Mouse (Mus musculus) heart, adult 2 months (tissue): ENCODE measurements at regions not wholly inside any gene's neighbourhood (a gene's known extent, or its start where the extent isn't known, plus 50 kb on each side); places are given as distances from the start of the nearest gene placed in this dataset.

Source experiments
- DNase-seq, 2 experiments: peaks; one replicate each; pipeline ENCODE4 v3.0.0; 2021
- H3K27ac ChIP-seq: fragments of 200-600 bp; 2 replicates; pipeline ENCODE4 v1.8.1; 2022
- H3K27me3 ChIP-seq: fragments of 200-500 bp; 2 replicates; pipeline ENCODE4 v1.6.1; 2012; ENCODE audit warnings: mild to moderate bottlenecking, low read length, inconsistent platforms, mixed read lengths; ENCODE audit not compliant: control insufficient read depth, insufficient read depth
- H3K36me3 ChIP-seq: fragments of 200-500 bp; 2 replicates; pipeline ENCODE4 v1.6.1; 2012; ENCODE audit warnings: low read length, inconsistent platforms; ENCODE audit not compliant: control insufficient read depth, insufficient read depth
- H3K4me1 ChIP-seq: fragments of 200-500 bp; 2 replicates; pipeline ENCODE4 v1.6.1; 2011; ENCODE audit warnings: low read length; ENCODE audit not compliant: control insufficient read depth, insufficient read depth
- H3K4me3 ChIP-seq: fragments of 200-600 bp; 2 replicates; pipeline ENCODE4 v1.8.1; 2022
- H3K79me2 ChIP-seq: fragments of 200-500 bp; replicated peaks from 2 replicates; pipeline ENCODE4 v1.6.1; 2012; ENCODE audit warnings: mild to moderate bottlenecking, inconsistent platforms, low read length, moderate library complexity, mixed read lengths; ENCODE audit not compliant: control insufficient read depth, insufficient read depth
- H3K9ac ChIP-seq: fragments of 200-500 bp; 2 replicates; pipeline ENCODE4 v1.6.1; 2012; ENCODE audit warnings: low read depth, mild to moderate bottlenecking, control low read depth, inconsistent platforms, low read length, mixed read lengths
- CTCF ChIP-seq: fragments of 200-600 bp; IDR thresholded peaks from 2 replicates; pipeline ENCODE4 v1.8.1; 2022; ENCODE audit warnings: antibody characterized with exemption, mild to moderate bottlenecking, moderate library complexity
- EP300 ChIP-seq: fragments of 200-500 bp; IDR thresholded peaks from 2 replicates; pipeline ENCODE4 v1.6.1; 2011; ENCODE audit warnings: low read depth, low read length, control low read depth; ENCODE audit not compliant: insufficient read depth
- POLR2A ChIP-seq: fragments of 200-500 bp; IDR thresholded peaks from 2 replicates; pipeline ENCODE4 v1.6.1; 2011; ENCODE audit warnings: mild to moderate bottlenecking, low read depth, low read length, control low read depth; ENCODE audit not compliant: insufficient read depth
- WGBS: fragments of 180-500 bp; shearing (Covaris S2); methylation state at CpG from one replicate; pipeline ENCODE4 v1.1.7; 2018; 5-methylcytosine and 5-hydroxymethylcytosine counted together
- intact Hi-C: fragments of 180-260 bp; cut with DNase I; formaldehyde crosslinking; loops from one replicate; pipeline ENCODE4 v1.15.1; 2025

DNA sequence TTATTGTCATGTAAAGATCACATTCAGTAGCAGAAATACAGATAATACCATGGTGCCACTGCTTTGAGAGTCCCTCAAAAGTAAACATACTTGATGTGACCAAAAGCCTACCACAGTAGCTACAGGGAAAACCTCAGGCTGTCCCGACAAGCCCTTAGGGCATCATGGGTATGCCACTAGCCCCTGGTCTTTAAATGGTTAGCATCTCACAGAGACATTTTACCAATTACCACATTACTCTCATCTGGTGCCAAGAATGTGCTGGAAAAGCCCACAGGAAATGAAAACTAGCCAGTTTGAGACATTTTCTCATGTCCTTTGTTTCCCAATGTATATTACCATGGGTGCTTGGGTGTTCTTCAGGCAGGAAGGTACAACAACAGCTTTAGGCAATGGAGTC is 439.3 kb upstream of the Pappa start:
- DNase-seq = no peak
- Histone ChIP-seq H3K9ac (no peak overlapping the region), H3K79me2 (no peaks in the 10 kb centered on the region), H3K4me3 (no peak overlapping the region), H3K27me3 (no peaks in the 10 kb centered on the region), H3K27ac (no peak overlapping the region), H3K36me3 (no peaks in the 10 kb centered on the region), H3K4me1 (no peaks in the 10 kb centered on the region)
- intact Hi-C loops = no loop called here
- TF ChIP-seq CTCF (no peak), POLR2A (no peak), EP300 (no peak)
- 79% methylated on average over 1 of the region's 1 CpGs for WGBS

GRCm38 (mm10) chr4:64696134-64696533 is 427.8 kb upstream of the Pappa start:
- H3K27ac ChIP-seq = no peak overlapping the region
- TF ChIP-seq EP300 (no peak), CTCF (no peak), POLR2A (no peak)
- no peaks in the 10 kb centered on the region for H3K79me2 ChIP-seq
- 71% methylated on average over 1 of the region's 1 CpGs for WGBS
- DNase-seq = no peak
- H3K36me3 ChIP-seq = no peaks in the 10 kb centered on the region
- no peak overlapping the region for H3K4me3 ChIP-seq
- intact Hi-C loops = no loop called here
- no peaks in the 10 kb centered on the region for H3K4me1 ChIP-seq
- H3K9ac ChIP-seq = no peak overlapping the region
- H3K27me3 ChIP-seq = no peaks in the 10 kb centered on the region

GRCm38 (mm10) chr4:64723296-64723695 is 400.7 kb upstream of the Pappa start:
- DNase-seq = no peak
- WGBS = 34% methylated on average over 3 of the region's 3 CpGs
- no peak overlapping the region for H3K27ac ChIP-seq
- no peaks in the 10 kb centered on the region for H3K27me3 ChIP-seq
- H3K4me1 ChIP-seq = no peaks in the 10 kb centered on the region
- H3K4me3 ChIP-seq = no peak overlapping the region
- intact Hi-C loops = no loop called here
- H3K9ac ChIP-seq = no peak overlapping the region
- no peaks in the 10 kb centered on the region for H3K79me2 ChIP-seq
- no peak for TF ChIP-seq EP300
- no peak for TF ChIP-seq POLR2A
- no peak for TF ChIP-seq CTCF
- no peaks in the 10 kb centered on the region for H3K36me3 ChIP-seq

DNA sequence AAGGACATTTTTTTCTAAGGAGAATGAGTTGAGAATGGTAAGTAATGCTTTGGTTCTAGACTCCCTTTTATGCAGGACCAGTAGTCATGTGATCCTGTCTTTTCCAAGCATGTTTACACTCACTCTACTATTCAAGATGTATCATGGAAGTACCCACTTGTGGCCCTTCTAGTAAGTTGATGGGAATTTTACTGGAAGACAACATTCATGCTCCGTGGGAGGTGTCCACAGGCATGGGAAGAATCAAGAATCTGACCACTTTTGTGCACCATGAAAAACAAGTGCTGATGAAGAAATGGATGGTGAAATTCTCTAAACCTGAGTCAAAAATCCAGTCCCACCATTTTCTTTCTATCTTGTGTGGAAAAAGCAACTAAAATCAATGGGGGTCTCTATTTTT is 399.1 kb upstream of the Pappa start:
- no peaks in the 10 kb centered on the region for H3K27me3 ChIP-seq
- TF ChIP-seq EP300 (no peak), POLR2A (no peak), CTCF (no peak)
- no peak overlapping the region for H3K4me3 ChIP-seq
- no peak for DNase-seq
- no peaks in the 10 kb centered on the region for H3K79me2 ChIP-seq
- WGBS = 42% methylated on average over 1 of the region's 1 CpGs
- no peaks in the 10 kb centered on the region for H3K4me1 ChIP-seq
- H3K9ac ChIP-seq = no peak overlapping the region
- intact Hi-C loops = no loop called here
- H3K36me3 ChIP-seq = no peaks in the 10 kb centered on the region
- no peak overlapping the region for H3K27ac ChIP-seq

- H3K4me1 ChIP-seq = no peaks in the 10 kb centered on the region
Measured at GRCm38 (mm10) chr4:64755986-64756385, 368.0 kb upstream of the Pappa start.

GRCm38 (mm10) chr4:64768610-64769009 is 355.4 kb upstream of the Pappa start:
- DNase-seq = no peak
- WGBS = 52% methylated on average over 1 of the region's 1 CpGs
- no peaks in the 10 kb centered on the region for H3K4me1 ChIP-seq
- H3K27me3 ChIP-seq = no peaks in the 10 kb centered on the region
- intact Hi-C loops = no loop called here
- H3K36me3 ChIP-seq = no peaks in the 10 kb centered on the region
- no peak for TF ChIP-seq POLR2A
- no peak for TF ChIP-seq EP300
- no peak for TF ChIP-seq CTCF
- H3K9ac ChIP-seq = no peak overlapping the region
- no peak overlapping the region for H3K4me3 ChIP-seq
- H3K27ac ChIP-seq = no peak overlapping the region
- H3K79me2 ChIP-seq = no peaks in the 10 kb centered on the region

More at GRCm38 (mm10) chr4:64755986-64756385, 368.0 kb upstream of the Pappa start:
- Histone ChIP-seq H3K79me2 (no peaks in the 10 kb centered on the region), H3K36me3 (no peaks in the 10 kb centered on the region), H3K9ac (no peak overlapping the region), H3K27me3 (no peaks in the 10 kb centered on the region), H3K27ac (no peak overlapping the region), H3K4me3 (no peak overlapping the region)
- WGBS = 73% methylated on average over 4 of the region's 4 CpGs
- DNase-seq = no peak
- intact Hi-C loops = no loop called here
- no peak for TF ChIP-seq CTCF
- TF ChIP-seq EP300 = no peak
- no peak for TF ChIP-seq POLR2A

GRCm38 (mm10) chr4:64803886-64804285 is 320.1 kb upstream of the Pappa start:
- Histone ChIP-seq H3K4me1 (no peaks in the 10 kb centered on the region), H3K27ac (no peak overlapping the region), H3K27me3 (no peaks in the 10 kb centered on the region), H3K79me2 (no peaks in the 10 kb centered on the region), H3K4me3 (no peak overlapping the region), H3K9ac (no peak overlapping the region), H3K36me3 (no peaks in the 10 kb centered on the region)
- intact Hi-C loops = no loop called here
- TF ChIP-seq POLR2A (no peak), CTCF (no peak), EP300 (no peak)
- DNase-seq = no peak
- 31% methylated on average over 7 of the region's 7 CpGs for WGBS
